Mouse (Mus musculus) neural tube, embryonic 13.5 days (tissue): ENCODE results near the gene Tlr2. TPM values are rescaled to one million over a fixed set of nuclear protein-coding genes. Genes with fewer than 3 reads are reported as not detected.

Experiments used
- ATAC-seq: fragments of 200-750 bp; cut with Nextera tagmentation; 2 replicates; pipeline ENCODE4 v1.8.0; 2017; ENCODE audit warnings: low read depth, mild to moderate bottlenecking, moderate TSS enrichment, moderate library complexity
- H3K27ac ChIP-seq: fragments of 300-500 bp; sonication (generic); replicated peaks from 2 replicates; pipeline ENCODE4 v1.5.1; 2015; ENCODE audit warnings: moderate library complexity, mild to moderate bottlenecking, inconsistent platforms
- H3K27me3 ChIP-seq: fragments of 300-500 bp; sonication (generic); 2 replicates; pipeline ENCODE4 v1.6.1; 2015; ENCODE audit warnings: mild to moderate bottlenecking, inconsistent platforms
- H3K36me3 ChIP-seq: fragments of 300-500 bp; sonication (generic); 2 replicates; pipeline ENCODE4 v1.6.1; 2015; ENCODE audit warnings: mild to moderate bottlenecking, inconsistent platforms
- H3K4me1 ChIP-seq: fragments of 300-500 bp; sonication (generic); replicated peaks from 2 replicates; pipeline ENCODE4 v1.6.1; 2015; ENCODE audit warnings: inconsistent platforms
- H3K4me2 ChIP-seq: fragments of 300-500 bp; sonication (generic); 2 replicates; pipeline ENCODE4 v1.6.1; 2015; ENCODE audit warnings: inconsistent platforms, mild to moderate bottlenecking, moderate library complexity
- H3K4me3 ChIP-seq: fragments of 300-500 bp; sonication (generic); 2 replicates; pipeline ENCODE4 v1.5.1; 2015; ENCODE audit warnings: mild to moderate bottlenecking, inconsistent platforms
- H3K9ac ChIP-seq: fragments of 300-500 bp; sonication (generic); 2 replicates; pipeline ENCODE4 v1.6.1; 2015; ENCODE audit warnings: moderate library complexity, mild to moderate bottlenecking, inconsistent platforms
- H3K9me3 ChIP-seq: fragments of 300-500 bp; sonication (generic); 2 replicates; pipeline ENCODE4 v1.6.1; 2016; ENCODE audit warnings: inconsistent platforms
- WGBS: fragments of 180-500 bp; shearing (Covaris S2); methylation state at CpG from one replicate; pipeline ENCODE4 v1.1.7; 2015; 5-methylcytosine and 5-hydroxymethylcytosine counted together
- polyA plus RNA-seq: library from polyadenylated mRNA; unstranded; fragments of >200 nt; fragmentation: Nextera tagmentation; extraction: Ambion mirVana; gene quantifications from 2 replicates; pipeline ENCODE4 v1.2.1, GENCODE M21; 2015

Gene Tlr2
- polyA plus RNA-seq, 1 experiment from 2014 or later, result 1.3 TPM

DNA sequence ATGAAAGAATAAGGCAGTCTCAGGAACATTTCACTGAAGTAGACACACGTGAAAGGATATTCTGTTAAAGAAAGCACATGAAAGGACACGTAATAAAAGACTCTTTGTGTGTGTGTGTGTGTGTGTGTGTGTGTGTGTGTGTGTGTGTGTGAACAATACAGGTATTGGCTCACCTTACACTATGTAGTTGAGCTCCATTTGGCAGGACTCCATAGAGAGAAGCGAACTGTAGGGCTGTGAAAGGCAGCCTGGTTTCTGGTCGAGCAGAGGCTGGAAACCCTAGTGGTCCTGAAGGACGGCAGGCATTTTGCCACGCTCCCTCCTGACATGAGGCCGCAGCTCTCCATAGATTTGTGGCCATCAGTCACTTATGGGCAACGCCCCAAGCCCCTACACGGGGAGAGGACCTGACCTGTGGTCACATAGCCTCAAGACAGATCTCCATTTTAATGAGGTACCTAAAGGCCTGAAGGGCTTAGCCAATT is 22.5 kb upstream of the Tlr2 start:
- Histone ChIP-seq H3K36me3 (no peaks in the 10 kb centered on the region), H3K27me3 (no peaks in the 10 kb centered on the region), H3K4me1 (no peaks in the 10 kb centered on the region), H3K4me2 (no peak overlapping the region), H3K9me3 (no peaks in the 10 kb centered on the region), H3K9ac (no peak overlapping the region), H3K4me3 (no peak overlapping the region), H3K27ac (no peak overlapping the region)
- 80% methylated on average over 9 of the region's 9 CpGs for WGBS
- no peak for ATAC-seq

DNA sequence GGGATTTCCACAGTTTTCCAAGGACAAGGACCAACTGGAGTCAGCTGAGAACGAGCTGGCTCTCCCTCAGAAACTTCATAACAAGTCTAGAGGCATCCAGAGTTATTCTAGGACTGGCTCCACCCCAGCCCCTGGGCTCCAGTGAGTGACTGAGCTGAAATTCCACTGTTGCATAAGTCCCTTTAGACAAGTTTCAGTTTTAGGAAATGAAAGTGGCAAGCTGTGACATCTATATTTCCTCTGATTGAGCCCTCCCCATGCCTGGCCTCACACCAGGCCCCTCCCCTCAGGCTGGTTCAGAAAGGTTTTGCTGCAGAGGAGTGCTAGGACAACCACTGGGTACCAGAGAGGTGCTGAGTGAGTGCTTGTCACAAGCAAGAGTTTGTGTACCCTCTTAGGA is 21.4 kb upstream of the Tlr2 start:
- Histone ChIP-seq H3K4me2 (no peak overlapping the region), H3K9ac (no peak overlapping the region), H3K36me3 (no peaks in the 10 kb centered on the region), H3K4me1 (no peaks in the 10 kb centered on the region), H3K27ac (no peak overlapping the region), H3K4me3 (no peak overlapping the region), H3K27me3 (no peaks in the 10 kb centered on the region), H3K9me3 (no peaks in the 10 kb centered on the region)
- no peak for ATAC-seq
- 42% methylated on average over 1 of the region's 1 CpGs for WGBS

DNA sequence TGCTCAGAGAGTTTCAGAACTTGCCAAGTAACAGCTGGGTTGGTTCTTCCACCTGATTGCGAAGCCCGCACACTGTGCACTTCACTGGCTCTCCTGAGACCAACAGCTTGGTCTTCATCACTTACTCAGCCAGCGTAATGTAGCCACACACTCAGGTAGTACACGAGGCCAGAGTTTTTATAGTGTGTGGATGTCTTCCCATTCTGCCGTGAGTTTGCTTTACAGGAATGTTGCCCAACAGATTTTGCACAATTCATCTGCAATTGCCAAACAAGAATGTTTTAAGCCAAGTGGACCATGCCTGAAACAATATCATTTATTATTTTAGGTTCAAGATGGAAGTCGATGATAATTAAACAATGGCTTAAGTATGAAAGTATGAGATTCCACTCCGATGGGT is 18.0 kb upstream of the Tlr2 start:
- no peaks in the 10 kb centered on the region for H3K4me1 ChIP-seq
- no peak overlapping the region for H3K4me2 ChIP-seq
- H3K36me3 ChIP-seq, result no peaks in the 10 kb centered on the region
- H3K9ac ChIP-seq, result no peak overlapping the region
- WGBS, result 94% methylated on average over 7 of the region's 7 CpGs
- H3K9me3 ChIP-seq, result no peaks in the 10 kb centered on the region
- H3K27ac ChIP-seq, result no peak overlapping the region
- no peak for ATAC-seq
- H3K27me3 ChIP-seq, result no peaks in the 10 kb centered on the region
- no peak overlapping the region for H3K4me3 ChIP-seq

DNA sequence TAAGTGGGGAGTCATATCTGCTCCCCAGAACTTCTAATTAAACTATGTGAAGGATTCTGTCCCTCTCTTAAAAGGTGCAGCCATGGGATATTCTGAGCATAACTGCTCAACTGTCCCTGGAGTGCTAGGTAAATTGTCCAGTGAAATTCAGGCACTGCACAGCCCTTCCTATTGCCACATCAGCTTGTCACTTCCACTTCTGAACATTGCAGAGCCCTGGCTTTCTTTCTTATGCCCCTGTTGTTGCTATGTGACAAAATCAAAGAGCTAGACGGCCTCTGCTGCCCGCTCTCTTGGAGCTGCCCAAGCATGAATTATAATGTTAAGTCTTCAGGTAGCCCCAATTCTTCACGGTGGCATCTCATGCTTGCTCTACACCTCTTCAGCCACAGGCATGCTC is 17.5 kb upstream of the Tlr2 start:
- WGBS, result 85% methylated on average over 3 of the region's 3 CpGs
- H3K4me1 ChIP-seq, result no peaks in the 10 kb centered on the region
- H3K36me3 ChIP-seq, result no peaks in the 10 kb centered on the region
- no peak overlapping the region for H3K9ac ChIP-seq
- H3K4me3 ChIP-seq, result no peak overlapping the region
- ATAC-seq, result no peak
- H3K4me2 ChIP-seq, result no peak overlapping the region
- no peaks in the 10 kb centered on the region for H3K27me3 ChIP-seq
- no peak overlapping the region for H3K27ac ChIP-seq
- H3K9me3 ChIP-seq, result no peaks in the 10 kb centered on the region

DNA sequence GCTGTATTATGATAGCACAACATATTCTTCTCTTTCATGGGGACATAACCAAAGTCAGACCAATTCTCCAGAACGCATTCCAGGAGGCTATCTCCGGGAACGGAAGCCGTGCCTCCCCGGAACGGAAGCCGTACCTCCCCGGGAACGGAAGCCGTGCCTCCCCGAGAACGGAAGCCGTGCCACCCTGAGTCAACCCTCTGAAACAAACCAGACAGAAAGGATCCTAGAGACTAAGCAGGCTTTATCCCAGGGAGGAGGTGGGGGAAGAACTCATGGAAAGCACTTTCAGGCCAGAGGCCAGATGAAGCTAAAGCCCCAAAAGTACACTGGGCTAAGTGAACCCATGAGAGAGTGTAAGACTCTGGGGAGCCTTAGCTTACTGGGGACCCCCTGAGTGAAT is 16.1 kb upstream of the Tlr2 start:
- whole genome bisulfite sequencing, result 95% methylated on average over 13 of the region's 13 CpGs
- H3K9me3 ChIP-seq, result no peaks in the 10 kb centered on the region
- no peak overlapping the region for H3K27ac ChIP-seq
- no peak overlapping the region for H3K4me3 ChIP-seq
- no peak for ATAC-seq
- no peaks in the 10 kb centered on the region for H3K4me1 ChIP-seq
- H3K36me3 ChIP-seq, result no peaks in the 10 kb centered on the region
- no peaks in the 10 kb centered on the region for H3K27me3 ChIP-seq
- no peak overlapping the region for H3K9ac ChIP-seq
- no peak overlapping the region for H3K4me2 ChIP-seq

DNA sequence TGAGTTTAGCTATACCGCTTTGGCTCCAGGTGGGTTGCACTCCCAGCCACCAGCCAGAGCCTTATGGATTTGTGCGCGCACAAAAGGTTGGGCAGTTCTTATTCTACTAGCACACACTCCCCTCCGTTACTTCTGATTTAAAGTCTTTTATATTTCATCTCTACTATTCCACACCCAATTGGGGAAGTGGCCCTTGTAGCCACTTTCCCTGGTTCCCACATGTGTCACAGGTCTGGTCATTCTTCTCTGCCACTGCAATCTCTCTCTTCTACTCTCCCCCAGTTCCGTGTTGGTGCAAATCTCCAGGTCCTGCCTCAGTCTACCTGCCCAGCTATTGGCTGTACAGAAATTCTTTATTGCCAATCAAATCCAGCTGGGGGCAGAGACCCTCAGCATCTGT is 14.1 kb upstream of the Tlr2 start:
- no peaks in the 10 kb centered on the region for H3K9me3 ChIP-seq
- WGBS, result 90% methylated on average over 5 of the region's 5 CpGs
- no peaks in the 10 kb centered on the region for H3K4me1 ChIP-seq
- H3K4me2 ChIP-seq, result no peak overlapping the region
- H3K36me3 ChIP-seq, result no peaks in the 10 kb centered on the region
- no peaks in the 10 kb centered on the region for H3K27me3 ChIP-seq
- no peak overlapping the region for H3K27ac ChIP-seq
- H3K4me3 ChIP-seq, result no peak overlapping the region
- no peak for ATAC-seq
- H3K9ac ChIP-seq, result no peak overlapping the region

DNA sequence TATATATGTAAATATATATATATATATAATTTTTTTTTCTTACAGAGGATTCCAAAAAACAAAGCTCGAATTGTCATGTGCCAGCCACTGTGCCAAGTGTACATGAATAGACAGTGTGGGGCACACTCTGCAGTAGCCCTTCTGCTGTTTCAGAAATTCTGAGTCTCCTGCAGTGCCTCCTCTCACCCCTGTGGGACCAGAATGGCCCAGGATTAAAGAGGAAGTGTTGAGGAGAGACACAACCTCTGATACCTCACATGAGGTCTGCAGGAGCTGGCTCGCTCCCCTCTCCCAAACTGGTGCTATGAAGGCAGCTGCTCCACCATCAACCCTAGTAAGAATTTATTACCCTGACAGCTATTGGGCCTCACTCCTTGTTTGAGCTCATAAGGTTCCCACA is 7.8 kb upstream of the Tlr2 start:
- Histone ChIP-seq H3K9me3 (no peaks in the 10 kb centered on the region), H3K4me1 (no peaks in the 10 kb centered on the region), H3K27me3 (no peaks in the 10 kb centered on the region), H3K4me3 (no peak overlapping the region), H3K27ac (no peak overlapping the region), H3K9ac (no peak overlapping the region), H3K36me3 (no peaks in the 10 kb centered on the region), H3K4me2 (no peak overlapping the region)
- 81% methylated on average over 2 of the region's 2 CpGs for WGBS
- ATAC-seq, result no peak

DNA sequence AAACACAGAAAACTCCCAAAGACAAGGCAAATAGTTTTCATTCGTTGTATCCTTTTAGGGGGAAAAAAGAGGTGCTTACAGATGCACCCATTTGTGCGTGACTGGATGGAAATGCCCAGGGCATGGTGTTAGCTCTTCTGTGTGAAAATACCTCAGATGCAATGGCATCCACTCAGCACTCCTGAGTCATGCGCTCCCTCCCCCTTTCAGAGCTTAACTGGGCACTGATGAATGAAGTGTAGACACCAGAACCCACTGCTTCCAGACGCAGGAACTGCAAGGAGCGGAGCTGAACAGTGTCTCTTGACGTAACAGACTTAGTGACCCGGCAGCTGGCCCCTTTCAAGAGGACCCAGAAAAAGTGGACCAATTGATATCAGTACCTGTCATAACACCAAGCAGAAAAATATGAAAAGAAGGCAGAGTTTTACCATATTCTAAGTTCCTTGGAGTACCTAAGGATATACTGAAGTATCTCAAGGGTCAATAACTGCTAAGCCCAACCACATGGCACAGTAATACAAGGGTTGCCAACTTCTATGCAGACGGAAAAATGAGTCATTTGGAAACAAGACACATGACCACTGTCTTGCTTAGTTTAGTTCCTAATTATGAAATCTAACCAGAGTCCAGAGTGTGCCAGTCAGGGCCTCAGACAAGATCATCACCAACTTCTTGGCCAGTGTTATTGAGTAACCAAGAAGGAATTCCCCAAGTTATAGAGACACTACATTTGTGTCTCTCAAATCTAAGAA is 3.4 kb upstream of the Tlr2 start:
- no peak overlapping the region for H3K4me3 ChIP-seq
- ATAC-seq, result no peak
- H3K36me3 ChIP-seq, result no peaks in the 10 kb centered on the region
- H3K9ac ChIP-seq, result no peak overlapping the region
- 78% methylated on average over 8 of the region's 8 CpGs for WGBS
- H3K4me2 ChIP-seq, result no peak overlapping the region
- H3K4me1 ChIP-seq, result peaks cover 13% of the 10 kb centered on the region
- H3K9me3 ChIP-seq, result no peaks in the 10 kb centered on the region
- no peak overlapping the region for H3K27ac ChIP-seq
- peaks cover 7% of the 10 kb centered on the region for H3K27me3 ChIP-seq

DNA sequence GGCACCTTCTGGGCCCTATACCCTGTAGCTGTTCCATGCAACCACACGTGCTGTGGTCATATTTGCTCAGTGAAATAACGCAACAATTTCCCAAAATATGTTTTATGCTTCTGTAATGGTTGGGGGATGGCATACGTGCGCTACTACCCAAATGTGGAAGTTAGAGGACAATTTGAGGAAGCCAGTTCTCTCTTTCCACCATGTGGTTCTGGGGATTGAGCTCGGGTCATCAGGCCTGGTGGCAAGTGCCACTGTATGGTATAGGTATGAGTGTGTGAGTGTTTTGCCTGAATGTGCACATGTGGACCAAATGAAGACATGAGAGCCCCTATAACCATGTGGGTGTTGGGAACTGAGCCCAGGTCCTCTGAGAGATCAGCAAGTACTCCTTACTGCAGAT is 2.1 kb downstream of the Tlr2 start:
- Histone ChIP-seq H3K36me3 (no peaks in the 10 kb centered on the region), H3K4me2 (no peak overlapping the region), H3K4me3 (no peak overlapping the region), H3K27ac (no peak overlapping the region), H3K9ac (no peak overlapping the region), H3K9me3 (no peaks in the 10 kb centered on the region), H3K4me1 (peaks cover 13% of the 10 kb centered on the region), H3K27me3 (peaks cover 14% of the 10 kb centered on the region)
- WGBS, result 89% methylated on average over 5 of the region's 5 CpGs
- no peak for ATAC-seq

DNA sequence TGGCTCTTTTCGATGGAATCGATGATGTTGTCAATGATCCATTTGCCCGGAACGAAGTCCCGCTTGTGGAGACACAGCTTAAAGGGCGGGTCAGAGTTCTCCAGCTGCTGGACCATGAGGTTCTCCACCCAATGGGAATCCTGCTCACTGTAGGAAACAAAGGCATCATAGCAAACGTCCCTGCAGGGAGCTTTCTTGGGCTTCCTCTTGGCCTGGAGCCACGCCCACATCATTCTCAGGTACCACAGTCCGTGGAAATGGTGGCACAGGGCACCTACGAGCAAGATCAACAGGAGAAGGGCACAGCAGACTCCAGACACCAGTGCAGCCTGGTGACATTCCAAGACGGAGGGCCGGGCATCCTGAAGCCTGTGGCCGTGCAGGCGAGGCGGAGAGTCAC is 4.9 kb downstream of the Tlr2 start:
- WGBS, result 86% methylated on average over 15 of the region's 15 CpGs
- peaks cover 10% of the 10 kb centered on the region for H3K4me1 ChIP-seq
- H3K27ac ChIP-seq, result no peak overlapping the region
- no peak overlapping the region for H3K4me3 ChIP-seq
- peaks cover 8% of the 10 kb centered on the region for H3K27me3 ChIP-seq
- H3K9me3 ChIP-seq, result no peaks in the 10 kb centered on the region
- no peak for ATAC-seq
- H3K36me3 ChIP-seq, result no peaks in the 10 kb centered on the region
- H3K4me2 ChIP-seq, result no peak overlapping the region
- no peak overlapping the region for H3K9ac ChIP-seq

DNA sequence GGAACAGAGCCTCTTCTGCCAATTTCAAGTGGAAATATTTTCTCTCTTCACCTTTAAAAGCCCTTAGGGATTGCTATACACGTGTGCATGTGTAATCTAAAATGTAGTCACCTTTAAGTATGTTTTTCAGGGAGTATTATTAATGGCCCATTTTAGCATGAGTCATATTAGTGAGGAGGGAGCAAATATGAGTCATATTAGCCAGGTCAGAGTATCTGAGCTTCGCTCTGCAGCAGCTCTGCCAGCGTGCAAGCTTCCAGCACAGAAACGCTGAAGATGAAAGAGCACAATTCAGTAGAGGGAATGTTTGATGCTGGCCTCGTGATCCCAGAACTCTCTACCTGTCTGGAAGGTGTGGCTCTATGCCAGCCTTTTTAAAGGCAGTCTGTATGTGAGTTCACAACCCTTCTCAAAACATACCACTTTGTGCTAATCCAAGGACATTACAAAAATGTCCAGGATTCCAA is 13.4 kb downstream of the Tlr2 start:
- Histone ChIP-seq H3K4me3 (no peak overlapping the region), H3K4me2 (no peak overlapping the region), H3K36me3 (no peaks in the 10 kb centered on the region), H3K4me1 (no peaks in the 10 kb centered on the region), H3K27me3 (no peaks in the 10 kb centered on the region), H3K27ac (no peak overlapping the region), H3K9me3 (no peaks in the 10 kb centered on the region), H3K9ac (no peak overlapping the region)
- ATAC-seq, result no peak
- 75% methylated on average over 5 of the region's 5 CpGs for WGBS

DNA sequence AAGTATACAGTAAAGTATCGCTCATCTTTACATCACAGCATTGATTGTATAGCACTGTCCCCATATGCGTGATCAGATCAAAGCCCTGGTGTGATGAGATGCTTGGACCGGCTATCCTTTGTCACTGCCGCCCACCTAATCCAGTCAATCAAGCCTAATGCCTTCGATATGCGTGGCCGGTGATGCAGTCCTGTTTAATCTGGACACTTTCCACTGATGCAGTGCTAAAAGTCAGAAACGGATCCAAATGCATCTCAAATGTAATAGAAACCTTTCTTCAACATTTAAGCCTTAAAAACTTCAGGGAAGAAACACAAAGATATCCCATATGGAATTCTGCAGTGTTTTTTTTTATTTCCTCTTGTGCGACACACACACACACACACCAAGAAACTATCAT is 13.9 kb downstream of the Tlr2 start:
- no peak for ATAC-seq
- no peaks in the 10 kb centered on the region for H3K9me3 ChIP-seq
- no peak overlapping the region for H3K9ac ChIP-seq
- no peak overlapping the region for H3K4me3 ChIP-seq
- H3K4me2 ChIP-seq, result no peak overlapping the region
- H3K27ac ChIP-seq, result no peak overlapping the region
- H3K36me3 ChIP-seq, result no peaks in the 10 kb centered on the region
- no peaks in the 10 kb centered on the region for H3K27me3 ChIP-seq
- no peaks in the 10 kb centered on the region for H3K4me1 ChIP-seq
- WGBS, result 93% methylated on average over 9 of the region's 9 CpGs

DNA sequence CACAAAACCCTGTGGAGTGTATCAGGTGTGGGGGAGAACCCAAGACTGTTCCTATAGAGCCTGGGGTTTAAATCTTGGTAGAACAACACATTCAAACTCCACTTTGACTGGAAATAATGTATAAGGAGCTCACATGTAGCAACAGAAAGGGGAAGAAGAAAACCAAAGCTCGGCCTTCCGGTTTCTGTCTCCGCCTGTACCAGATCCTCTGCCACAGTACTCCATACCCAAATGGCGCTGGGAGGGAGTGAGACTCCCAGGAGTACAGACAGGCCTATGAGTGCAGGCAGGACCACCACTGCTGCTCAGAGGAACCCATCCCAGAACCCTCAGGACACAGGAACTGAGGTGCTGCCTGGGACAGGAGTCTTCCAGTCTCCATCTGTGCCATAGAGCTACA is 17.8 kb downstream of the Tlr2 start:
- H3K4me3 ChIP-seq, result no peak overlapping the region
- no peaks in the 10 kb centered on the region for H3K27me3 ChIP-seq
- no peak for ATAC-seq
- H3K27ac ChIP-seq, result no peak overlapping the region
- no peak overlapping the region for H3K9ac ChIP-seq
- no peaks in the 10 kb centered on the region for H3K9me3 ChIP-seq
- H3K4me1 ChIP-seq, result no peaks in the 10 kb centered on the region
- WGBS, result 95% methylated on average over 4 of the region's 4 CpGs
- H3K36me3 ChIP-seq, result no peaks in the 10 kb centered on the region
- H3K4me2 ChIP-seq, result no peak overlapping the region
